Mouse (Mus musculus): ENCODE measurements at regions not wholly inside any gene's neighbourhood (a gene's known extent, or its start where the extent isn't known, plus 50 kb on each side); places are given as distances from the start of the nearest gene placed in this dataset.

- H3K4me2 ChIP-seq = peak overlapping the region; percentile 46
- H3K4me1 ChIP-seq (replicated peaks) = peaks cover 17% of the 10 kb centered on the region
- peak overlapping the region; percentile 27; the same call in 1 of the 2 replicates for H3K9ac ChIP-seq (replicated peaks)
- 8% methylated on average over 17 of the region's 17 CpGs for WGBS
- no peaks in the 10 kb centered on the region for H3K36me3 ChIP-seq
- no peak for ATAC-seq (ENCODE audit: insufficient number of reproducible peaks, insufficient read depth, low FRiP score, low TSS enrichment, low read depth)
- no peaks in the 10 kb centered on the region for H3K9me3 ChIP-seq
- peaks cover 63% of the 10 kb centered on the region for H3K27me3 ChIP-seq
- no peak overlapping the region for H3K27ac ChIP-seq
- H3K4me3 ChIP-seq (replicated peaks) = peak overlapping the region; percentile 17; the same call in 1 of the 2 replicates
Observed at GRCm38 (mm10) chr5:136619315-136620231, 52.3 kb upstream of the Cux1 start.

DNA sequence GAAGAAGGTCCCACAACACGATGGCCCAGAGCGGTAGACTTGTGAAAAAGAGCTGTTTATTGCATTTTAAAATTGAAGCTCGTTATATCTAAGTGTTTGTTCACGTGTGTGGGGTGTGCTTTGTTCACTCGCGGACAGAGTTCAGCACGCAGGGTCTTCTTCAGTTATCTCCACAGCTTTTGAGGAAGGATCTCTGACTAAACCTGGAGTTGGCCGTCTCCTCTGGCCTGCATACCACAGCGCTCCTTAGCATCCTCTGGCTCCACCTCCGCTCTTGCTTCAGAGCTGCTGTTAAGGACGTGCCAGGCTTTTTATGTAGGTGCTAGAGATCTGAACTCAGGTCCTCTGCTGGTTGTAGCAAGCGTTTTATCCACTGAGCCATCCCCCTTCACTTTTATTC is 52.9 kb upstream of the Cux1 start:
- H3K4me3 ChIP-seq (replicated peaks) = peak overlapping the region; percentile 17; the same call in 1 of the 2 replicates
- peak overlapping the region; percentile 46 for H3K4me2 ChIP-seq
- H3K9me3 ChIP-seq = no peaks in the 10 kb centered on the region
- WGBS = 16% methylated on average over 12 of the region's 12 CpGs
- H3K27ac ChIP-seq = no peak overlapping the region
- H3K9ac ChIP-seq (replicated peaks) = peak overlapping the region; percentile 27; the same call in 1 of the 2 replicates
- no peaks in the 10 kb centered on the region for H3K36me3 ChIP-seq
- ATAC-seq (ENCODE audit: insufficient number of reproducible peaks, insufficient read depth, low FRiP score, low TSS enrichment, low read depth) = no peak
- H3K4me1 ChIP-seq (replicated peaks) = peaks cover 17% of the 10 kb centered on the region
- H3K27me3 ChIP-seq = peaks cover 70% of the 10 kb centered on the region

- Histone ChIP-seq H3K4me2 (no peak overlapping the region), H3K4me3 (replicated peaks) (no peak overlapping the region), H3K27ac (no peak overlapping the region), H3K27me3 (peaks cover 75% of the 10 kb centered on the region), H3K36me3 (no peaks in the 10 kb centered on the region), H3K9me3 (no peaks in the 10 kb centered on the region), H3K4me1 (replicated peaks) (peaks cover 19% of the 10 kb centered on the region), H3K9ac (replicated peaks) (no peak overlapping the region)
- no peak for ATAC-seq (ENCODE audit: insufficient number of reproducible peaks, insufficient read depth, low FRiP score, low TSS enrichment, low read depth)
- whole genome bisulfite sequencing = 28% methylated on average over 4 of the region's 4 CpGs
Observed at GRCm38 (mm10) chr5:136621336-136622125, 54.2 kb upstream of the Cux1 start.

DNA sequence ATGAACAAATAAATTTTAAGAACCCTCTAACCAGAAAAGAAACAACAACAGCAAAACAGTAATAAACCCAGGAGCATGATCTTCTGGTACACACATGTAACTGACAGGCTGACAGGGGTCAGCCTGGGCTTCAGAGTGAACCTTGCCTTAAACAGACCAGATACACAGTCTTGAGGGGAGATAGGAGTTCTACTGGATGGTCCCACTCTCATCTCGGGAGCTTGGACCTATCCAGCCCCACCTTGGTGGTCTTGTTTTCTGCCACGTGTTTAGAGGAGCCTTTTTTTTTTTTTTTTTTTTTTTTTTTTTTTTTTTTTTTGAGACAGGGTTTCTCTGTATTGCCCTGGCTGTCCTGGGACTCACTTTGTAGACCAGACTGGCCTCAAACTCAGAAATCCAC is 54.9 kb upstream of the Cux1 start:
- H3K27ac ChIP-seq = no peak overlapping the region
- no peak overlapping the region for H3K9ac ChIP-seq (replicated peaks)
- no peaks in the 10 kb centered on the region for H3K9me3 ChIP-seq
- no peaks in the 10 kb centered on the region for H3K36me3 ChIP-seq
- H3K4me1 ChIP-seq (replicated peaks) = peaks cover 26% of the 10 kb centered on the region
- 8% methylated on average over 2 of the region's 2 CpGs for WGBS
- no peak overlapping the region for H3K4me2 ChIP-seq
- peaks cover 75% of the 10 kb centered on the region for H3K27me3 ChIP-seq
- ATAC-seq (ENCODE audit: insufficient number of reproducible peaks, insufficient read depth, low FRiP score, low TSS enrichment, low read depth) = no peak
- H3K4me3 ChIP-seq (replicated peaks) = no peak overlapping the region

GRCm38 (mm10) chr5:136622721-136623542 is 55.6 kb upstream of the Cux1 start:
- H3K9me3 ChIP-seq = no peaks in the 10 kb centered on the region
- peak overlapping the region; percentile 72 for H3K4me2 ChIP-seq
- no peak overlapping the region for H3K27ac ChIP-seq
- WGBS = 2% methylated on average over 43 of the region's 43 CpGs
- H3K4me1 ChIP-seq (replicated peaks) = peaks cover 26% of the 10 kb centered on the region
- H3K4me3 ChIP-seq (replicated peaks) = peak overlapping the region; percentile 36
- H3K36me3 ChIP-seq = no peaks in the 10 kb centered on the region
- peak overlapping the region; percentile 42; the same call in 1 of the 2 replicates for H3K9ac ChIP-seq (replicated peaks)
- ATAC-seq (ENCODE audit: insufficient number of reproducible peaks, insufficient read depth, low FRiP score, low TSS enrichment, low read depth) = peak; percentile 66; the same call in 1 of the 2 replicates
- peaks cover 67% of the 10 kb centered on the region for H3K27me3 ChIP-seq

DNA sequence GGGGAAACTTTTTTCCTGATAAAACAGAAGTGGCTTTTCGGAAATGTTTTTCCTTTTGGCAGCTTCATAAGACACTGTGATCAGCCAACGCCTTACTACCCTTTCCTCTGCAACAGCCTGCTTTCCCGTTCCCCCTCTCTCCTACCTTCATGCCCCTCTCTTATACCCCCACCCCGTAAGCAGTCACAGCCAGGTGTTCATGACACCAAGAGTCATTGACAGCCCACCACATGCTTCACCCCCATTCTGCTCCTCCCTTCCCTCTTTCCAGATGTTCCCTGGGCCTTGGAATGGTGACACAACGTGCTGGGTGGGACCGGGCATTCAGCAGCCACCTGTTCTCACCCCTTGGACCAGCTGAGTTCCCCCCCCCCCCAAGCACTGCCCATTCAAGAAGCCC is 56.5 kb upstream of the Cux1 start:
- Histone ChIP-seq H3K27me3 (peaks cover 61% of the 10 kb centered on the region), H3K4me3 (replicated peaks) (no peak overlapping the region), H3K36me3 (no peaks in the 10 kb centered on the region), H3K9me3 (no peaks in the 10 kb centered on the region), H3K4me2 (no peak overlapping the region), H3K9ac (replicated peaks) (no peak overlapping the region), H3K27ac (no peak overlapping the region), H3K4me1 (replicated peaks) (peaks cover 26% of the 10 kb centered on the region)
- WGBS = 38% methylated on average over 6 of the region's 6 CpGs
- no peak for ATAC-seq (ENCODE audit: insufficient number of reproducible peaks, insufficient read depth, low FRiP score, low TSS enrichment, low read depth)

- Histone ChIP-seq H3K9ac (replicated peaks) (no peak overlapping the region), H3K27me3 (peaks cover 47% of the 10 kb centered on the region), H3K27ac (no peak overlapping the region), H3K4me2 (no peak overlapping the region), H3K4me1 (replicated peaks) (peaks cover 14% of the 10 kb centered on the region), H3K36me3 (no peaks in the 10 kb centered on the region), H3K4me3 (replicated peaks) (no peak overlapping the region), H3K9me3 (no peaks in the 10 kb centered on the region)
- ATAC-seq (ENCODE audit: insufficient number of reproducible peaks, insufficient read depth, low FRiP score, low TSS enrichment, low read depth) = no peak
- WGBS = 52% methylated on average over 13 of the region's 13 CpGs
Observed at GRCm38 (mm10) chr5:136625176-136625991, 58.1 kb upstream of the Cux1 start.

GRCm38 (mm10) chr5:136626142-136626771 is 59.0 kb upstream of the Cux1 start:
- 40% methylated on average over 4 of the region's 4 CpGs for WGBS
- no peaks in the 10 kb centered on the region for H3K36me3 ChIP-seq
- no peaks in the 10 kb centered on the region for H3K9me3 ChIP-seq
- no peak overlapping the region for H3K4me3 ChIP-seq (replicated peaks)
- no peak overlapping the region for H3K4me2 ChIP-seq
- ATAC-seq (ENCODE audit: insufficient number of reproducible peaks, insufficient read depth, low FRiP score, low TSS enrichment, low read depth) = no peak
- H3K9ac ChIP-seq (replicated peaks) = no peak overlapping the region
- peaks cover 14% of the 10 kb centered on the region for H3K4me1 ChIP-seq (replicated peaks)
- no peak overlapping the region for H3K27ac ChIP-seq
- H3K27me3 ChIP-seq = peaks cover 43% of the 10 kb centered on the region

DNA sequence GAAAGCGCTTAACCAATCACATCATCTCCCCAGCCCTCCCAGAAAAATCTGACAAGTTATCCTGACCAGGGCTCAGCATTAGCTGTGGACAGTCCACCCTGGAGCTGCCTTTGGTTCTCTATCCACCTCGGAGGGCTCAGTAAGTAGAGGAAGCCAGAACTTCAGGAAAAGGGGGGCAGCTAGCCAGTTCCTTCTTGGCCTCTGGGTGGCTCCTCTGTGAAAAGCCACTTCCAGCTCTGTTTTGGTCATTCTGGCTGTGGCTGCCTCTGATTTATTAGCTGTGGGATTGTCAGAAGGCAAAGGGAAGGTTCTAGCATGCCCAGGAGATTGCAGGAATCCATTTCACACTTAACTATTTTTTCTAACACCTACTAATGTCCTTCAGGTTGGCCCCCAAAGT is 59.6 kb upstream of the Cux1 start:
- Histone ChIP-seq H3K9me3 (no peaks in the 10 kb centered on the region), H3K4me1 (replicated peaks) (peaks cover 14% of the 10 kb centered on the region), H3K27me3 (peaks cover 37% of the 10 kb centered on the region), H3K27ac (no peak overlapping the region), H3K4me2 (no peak overlapping the region), H3K4me3 (replicated peaks) (no peak overlapping the region), H3K9ac (replicated peaks) (no peak overlapping the region), H3K36me3 (no peaks in the 10 kb centered on the region)
- ATAC-seq (ENCODE audit: insufficient number of reproducible peaks, insufficient read depth, low FRiP score, low TSS enrichment, low read depth) = no peak
- 61% methylated on average over 2 of the region's 2 CpGs for WGBS

Data from limb, embryonic 12.5 days (tissue).